Mouse (Mus musculus) adrenal gland, adult (tissue): ENCODE measurements around the gene Rundc1.
"Not testable (repeated sequence)": the region's sequence is repeated elsewhere in the genome, so short reads cannot be mapped to it uniquely, and the experiment has no call there.

Experiments used
- DNase-seq, 2 experiments: peaks; one replicate each; pipeline ENCODE4 v3.0.0; 2022 to 2023; ENCODE audit warnings: low spot score in 1 of 2; ENCODE audit not compliant: inconsistent age in 2 of 2

Gene Rundc1

GRCm38 (mm10) chr11:101465101-101465868 is 40.4 kb downstream of the Rundc1 start:
- peak; percentile 86 to 93 for DNase-seq

- DNase-seq = peak; percentile 82 to 92
Measured at GRCm38 (mm10) chr11:101465869-101466551, 41.1 kb downstream of the Rundc1 start, which contains the start of gene Vat1. Gene Vat1, minus strand, starts transcription at chr11:101466230.

- peak; percentile 35 to 48 for DNase-seq
Measured at GRCm38 (mm10) chr11:101466552-101466950, 41.7 kb downstream of the Rundc1 start.

- peak; percentile 82 to 93 for DNase-seq
Measured at GRCm38 (mm10) chr11:101467477-101468262, 42.8 kb downstream of the Rundc1 start.

GRCm38 (mm10) chr11:101468263-101468688 is 43.4 kb downstream of the Rundc1 start:
- no peak for DNase-seq

GRCm38 (mm10) chr11:101468731-101469130 is 43.8 kb downstream of the Rundc1 start:
- peak in 1 of 2 experiments; percentile 35 for DNase-seq

- peak in 1 of 2 experiments; percentile 25 for DNase-seq
Measured at GRCm38 (mm10) chr11:101469155-101469554, 44.3 kb downstream of the Rundc1 start.

GRCm38 (mm10) chr11:101470206-101470605 is 45.3 kb downstream of the Rundc1 start:
- DNase-seq = no peak

GRCm38 (mm10) chr11:101471926-101472325 is 47.0 kb downstream of the Rundc1 start:
- peak in 1 of 2 experiments; percentile 21 for DNase-seq

- DNase-seq = no peak
Measured at GRCm38 (mm10) chr11:101472336-101472735, 47.5 kb downstream of the Rundc1 start.

GRCm38 (mm10) chr11:101473686-101474085 is 48.8 kb downstream of the Rundc1 start:
- DNase-seq = not testable (repeated sequence)

- no peak for DNase-seq
Measured at GRCm38 (mm10) chr11:101474298-101474697, 49.4 kb downstream of the Rundc1 start.

- not testable (repeated sequence) for DNase-seq
Measured at GRCm38 (mm10) chr11:101476361-101476760, 51.5 kb downstream of the Rundc1 start.

GRCm38 (mm10) chr11:101477194-101477551 is 52.3 kb downstream of the Rundc1 start:
- DNase-seq = no peak

- no peak for DNase-seq
Measured at GRCm38 (mm10) chr11:101477552-101478211, 52.8 kb downstream of the Rundc1 start.

- no peak for DNase-seq
Measured at GRCm38 (mm10) chr11:101479171-101479635, 54.3 kb downstream of the Rundc1 start.

GRCm38 (mm10) chr11:101480912-101481311 is 56.0 kb downstream of the Rundc1 start:
- DNase-seq = peak; percentile 26 to 65

- peak in 1 of 2 experiments; percentile 27 for DNase-seq
Measured at GRCm38 (mm10) chr11:101483804-101484203, 58.9 kb downstream of the Rundc1 start.

GRCm38 (mm10) chr11:101484245-101484644 is 59.4 kb downstream of the Rundc1 start:
- DNase-seq = no peak

- no peak for DNase-seq
Measured at GRCm38 (mm10) chr11:101484814-101485213, 59.9 kb downstream of the Rundc1 start.
